Mouse (Mus musculus) right cerebral cortex, adult 2 months (tissue): ENCODE measurements around the gene Ino80.

ENCODE experiments used
- DNase-seq, 2 experiments: peaks; one replicate each; pipeline ENCODE4 v3.0.0; 2021 to 2022; ENCODE audit warnings: low spot score in 2 of 2

Ino80 gene

GRCm38 (mm10) chr2:119323866-119324575 lies 153.5 kb downstream of the Ino80 start:
- DNase-seq: no peak
